Mouse (Mus musculus): Measurements from ENCODE around the gene Tnip2. TPM values are rescaled to one million over a fixed set of nuclear protein-coding genes. Genes with fewer than 3 reads are reported as not detected.

Gene Tnip2
- total RNA-seq, 2 experiments from 2014 or later = 7.8 to 9.1 TPM

GRCm38 (mm10) chr5:34525663-34526476, 12.1 kb upstream of the Tnip2 start, which contains the start of gene Sh3bp2:
Sh3bp2 (plus strand) TSS chr5:34525838.
- DNase-seq = peak; percentile 96 to 97
- intact Hi-C loops (cut with DNase I) = no loop called here

GRCm38 (mm10) chr5:34524511-34524910, 10.7 kb upstream of the Tnip2 start:
- intact Hi-C loops (cut with DNase I) = no loop called here
- no peak for DNase-seq

GRCm38 (mm10) chr5:34523958-34524485, 10.2 kb upstream of the Tnip2 start:
- intact Hi-C loops (cut with DNase I) = no loop called here
- DNase-seq = no peak

- no peak for DNase-seq
- intact Hi-C loops (cut with DNase I) = no loop called here
These were observed 7.5 kb upstream of the Tnip2 start for GRCm38 (mm10) chr5:34521337-34521736.

GRCm38 (mm10) chr5:34520458-34521209, 6.8 kb upstream of the Tnip2 start:
- intact Hi-C loops (cut with DNase I) = no loop called here
- no peak for DNase-seq

GRCm38 (mm10) chr5:34519389-34519910, 5.7 kb upstream of the Tnip2 start:
- DNase-seq = no peak
- intact Hi-C loops (cut with DNase I) = loop anchor here (2.0 kb wide), 1 partner anchor 117 kb away; the partner anchor contains the start of gene Mfsd10

GRCm38 (mm10) chr5:34517913-34518312, 4.1 kb upstream of the Tnip2 start:
- DNase-seq = peak; percentile 81 to 88
- intact Hi-C loops (cut with DNase I) = loop anchor here (2.0 kb wide), 1 partner anchor 119 kb away; the partner anchor contains the start of gene Mfsd10

GRCm38 (mm10) chr5:34515096-34515495, 1.3 kb upstream of the Tnip2 start:
- no peak for DNase-seq
- intact Hi-C loops (cut with DNase I) = no loop called here

- intact Hi-C loops (cut with DNase I) = no loop called here
These were observed 401 bp upstream of the Tnip2 start for GRCm38 (mm10) chr5:34514218-34514566.

GRCm38 (mm10) chr5:34512486-34512885, 1.3 kb downstream of the Tnip2 start:
- intact Hi-C loops (cut with DNase I) = no loop called here
- DNase-seq = no peak

More at GRCm38 (mm10) chr5:34514218-34514566, 401 bp upstream of the Tnip2 start:
- DNase-seq = no peak

- intact Hi-C loops (cut with DNase I) = no loop called here
- DNase-seq = no peak
These were observed 11.0 kb downstream of the Tnip2 start for GRCm38 (mm10) chr5:34502821-34503220.

GRCm38 (mm10) chr5:34502411-34502810, 11.4 kb downstream of the Tnip2 start:
- intact Hi-C loops (cut with DNase I) = no loop called here
- DNase-seq = no peak

GRCm38 (mm10) chr5:34501588-34501987, 12.2 kb downstream of the Tnip2 start:
- no peak for DNase-seq
- intact Hi-C loops (cut with DNase I) = no loop called here

- intact Hi-C loops (cut with DNase I) = no loop called here
These were observed 12.9 kb downstream of the Tnip2 start for GRCm38 (mm10) chr5:34500886-34501285.

GRCm38 (mm10) chr5:34496745-34497144, 17.0 kb downstream of the Tnip2 start:
- intact Hi-C loops (cut with DNase I) = no loop called here
- no peak for DNase-seq

More at GRCm38 (mm10) chr5:34500886-34501285, 12.9 kb downstream of the Tnip2 start:
- DNase-seq = no peak

GRCm38 (mm10) chr5:34489418-34489787, 24.4 kb downstream of the Tnip2 start:
- DNase-seq = no peak
- intact Hi-C loops (cut with DNase I) = no loop called here

GRCm38 (mm10) chr5:34488741-34489417, 24.9 kb downstream of the Tnip2 start:
- intact Hi-C loops (cut with DNase I) = no loop called here
- no peak for DNase-seq

- intact Hi-C loops (cut with DNase I) = no loop called here
- DNase-seq = peak; percentile 69 to 73
These were observed 26.3 kb downstream of the Tnip2 start for GRCm38 (mm10) chr5:34487320-34488090.

- DNase-seq = no peak
- intact Hi-C loops (cut with DNase I) = no loop called here
These were observed 28.1 kb downstream of the Tnip2 start for GRCm38 (mm10) chr5:34485731-34486130.

GRCm38 (mm10) chr5:34480926-34481325, 32.9 kb downstream of the Tnip2 start:
- DNase-seq = no peak
- intact Hi-C loops (cut with DNase I) = no loop called here
